Mouse (Mus musculus): ENCODE results near the gene Ang2.

Ang2 gene

GRCm38 (mm10) chr14:51150206-51150831 lies 48.6 kb downstream of the Ang2 start:
- DNase-seq (ENCODE audit: low spot score), result no peak

- no peak for DNase-seq (ENCODE audit: low spot score)
Observed at GRCm38 (mm10) chr14:51149164-51149563, 49.8 kb downstream of the Ang2 start.

GRCm38 (mm10) chr14:51148006-51148405 lies 50.9 kb downstream of the Ang2 start:
- no peak for DNase-seq (ENCODE audit: low spot score)

DNA sequence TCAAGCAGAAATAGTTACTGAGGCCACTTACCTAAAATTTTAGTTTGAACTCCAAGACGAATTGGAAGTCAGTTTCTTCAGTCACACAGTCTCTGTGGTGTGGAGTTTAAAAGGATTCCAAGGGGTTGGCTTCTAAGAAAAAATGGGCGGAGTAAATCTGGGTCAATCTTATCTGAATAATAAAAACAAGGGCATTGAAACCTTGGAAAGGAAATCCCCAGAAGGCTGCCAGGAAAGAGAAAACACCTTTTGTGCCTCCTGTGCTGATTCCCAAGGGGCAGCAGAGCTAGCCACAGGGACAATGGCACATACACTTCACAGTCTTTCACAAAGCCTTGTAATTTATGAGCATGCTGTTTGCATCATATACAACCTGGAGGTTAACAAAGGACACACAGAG lies 52.3 kb downstream of the Ang2 start, which contains the start of gene Rnase1:
TSS of gene Rnase1 (minus strand) at position 101 of the 400 bp plus-strand sequence.
- no peak for DNase-seq (ENCODE audit: low spot score)

- no peak for DNase-seq (ENCODE audit: low spot score)
Observed at GRCm38 (mm10) chr14:51145521-51145920, 53.4 kb downstream of the Ang2 start.

Measured in ovary, postnatal 14 days (tissue).